In the genomic region with DNA sequence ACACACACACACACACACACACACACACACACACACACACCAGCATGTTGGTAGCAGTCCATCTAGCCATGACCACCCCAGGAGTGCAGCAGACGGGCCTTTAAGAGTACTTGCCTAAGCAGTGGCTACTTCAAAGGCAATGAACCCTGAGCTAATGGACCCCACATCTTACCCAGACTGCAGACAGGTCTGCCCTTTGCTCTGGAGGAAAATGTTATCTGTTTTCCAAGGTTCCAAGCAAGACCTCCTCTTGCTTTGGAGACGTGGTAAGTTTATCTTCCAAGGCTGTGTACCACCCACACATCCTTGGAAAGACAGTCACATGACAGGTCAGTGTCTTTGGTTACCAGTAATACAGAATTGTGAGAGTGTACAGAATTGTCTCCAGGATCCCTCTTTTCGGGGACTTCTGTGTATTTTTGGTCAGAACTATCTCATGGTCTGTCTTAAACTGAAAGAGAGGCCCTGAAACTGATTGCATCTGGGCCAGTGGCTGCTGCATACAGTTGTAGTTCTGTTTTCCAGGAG, we compare ENCODE assay signal across 16 mouse cellular contexts.
"Had no signal": no experiment of that assay in that cellular context is flagged by ENCODE, and none has a peak within 500 bp of the region (broad histone marks: within the 10 kb centered on the region; RNA-seq: fewer than 3 reads in every experiment).

No protein-coding gene starts in this region.

- H3K4me2 ChIP-seq: limb, embryonic 12.5 days; liver, embryonic 11.5 days; midbrain, embryonic 13.5 days had no signal

- H3K4me1 ChIP-seq: liver, embryonic 15.5 days had no signal

- H3K27ac ChIP-seq: kidney, postnatal 0 days; limb, embryonic 12.5 days; liver, embryonic 15.5 days; midbrain, embryonic 13.5 days; neural tube, embryonic 13.5 days had no signal

- H3K4me3 ChIP-seq: limb, embryonic 12.5 days; liver, embryonic 15.5 days; midbrain, embryonic 13.5 days; neural tube, embryonic 13.5 days had no signal

- H3K9ac ChIP-seq: limb, embryonic 12.5 days; liver, embryonic 15.5 days; lung, embryonic 14.5 days; midbrain, embryonic 13.5 days; neural tube, embryonic 13.5 days had no signal

- H3K36me3 ChIP-seq: limb, embryonic 12.5 days; liver, embryonic 15.5 days; midbrain, embryonic 13.5 days; neural tube, embryonic 13.5 days had no signal

- H3K9me3 ChIP-seq: limb, embryonic 12.5 days; liver, embryonic 15.5 days; midbrain, embryonic 13.5 days; neural tube, embryonic 13.5 days had no signal

- DNase-seq: kidney, adult 11 months; kidney, adult 9 months; kidney, postnatal 36 days; layer of hippocampus, adult 9-11 months; layer of hippocampus, postnatal 36 days; lung, embryonic 14.5 days; lung, postnatal 10 days; lung, postnatal 4 days; right cerebral cortex, adult 18-20 months had no signal

- ATAC-seq: inflammation-experienced regulatory T-cells, adult 6 months had no signal

- H3K27me3 ChIP-seq: limb, embryonic 12.5 days; liver, embryonic 15.5 days; midbrain, embryonic 13.5 days; neural tube, embryonic 13.5 days had no signal
